ENCODE assay signal across 8 mouse cellular contexts in genomic region chr4:40238483-40239408, GRCm38 (mm10). TPM values are rescaled to one million over a fixed set of nuclear protein-coding genes. Genes with fewer than 3 reads are reported as not detected.
DNase-seq lines count a peak whose midpoint lies in the region; ATAC-seq and TF ChIP-seq lines count a peak whose summit lies in the region.

No protein-coding gene starts in this region.

- H3K4me2 ChIP-seq in lung, embryonic 14.5 days: peak overlapping the region; percentile 86

- peak overlapping the region; percentile 60 for H3K4me3 ChIP-seq in heart, adult 2 months
- H3K4me3 ChIP-seq in lung, embryonic 14.5 days (ENCODE audit: low read depth, low read length): peak overlapping the region; percentile 58
- peak overlapping the region; percentile 63 for H3K4me3 ChIP-seq in olfactory bulb, adult 2 months (ENCODE audit: insufficient read depth, low read depth, low read length)

- H3K79me2 ChIP-seq in heart, adult 2 months (replicated peaks; ENCODE audit: control insufficient read depth, insufficient read depth, low read length): no peaks in the 10 kb centered on the region

- TF ChIP-seq CTCF in heart, adult 2 months (IDR thresholded peaks at IDR 0.05): no peak
- no peak for TF ChIP-seq CTCF in lung, embryonic 14.5 days (IDR thresholded peaks at IDR 0.05; ENCODE audit: low read depth)
- no peak for TF ChIP-seq CTCF in olfactory bulb, adult 2 months (IDR thresholded peaks at IDR 0.05; ENCODE audit: insufficient read depth, low read depth, low read length)

- peak overlapping the region; percentile 89 for H3K27ac ChIP-seq in heart, adult 2 months
- peak overlapping the region; percentile 67 for H3K27ac ChIP-seq in lung, embryonic 14.5 days (ENCODE audit: low read depth)
- no peak overlapping the region for H3K27ac ChIP-seq in olfactory bulb, adult 2 months (ENCODE audit: insufficient read depth, low read depth, low read length)

- intact Hi-C loops in heart, adult 2 months (cut with DNase I): loop anchor here (2.0 kb wide), 1 partner anchor 30 kb away; the partner anchor contains the start of genes Smim27 and Topors

- ATAC-seq in lung, embryonic 14.5 days (ENCODE audit: insufficient read depth): peak; percentile 80

- H3K9me3 ChIP-seq in lung, embryonic 14.5 days (ENCODE audit: low read depth, low read length): no peaks in the 10 kb centered on the region

- no peaks in the 10 kb centered on the region for H3K27me3 ChIP-seq in heart, adult 2 months (ENCODE audit: control insufficient read depth, insufficient read depth, low read length)
- H3K27me3 ChIP-seq in lung, embryonic 14.5 days (ENCODE audit: insufficient read depth, low read length): no peaks in the 10 kb centered on the region

- H3K36me3 ChIP-seq in heart, adult 2 months (ENCODE audit: control insufficient read depth, insufficient read depth, low read length): no peaks in the 10 kb centered on the region; the same call in 1 of the 2 replicates
- 0 out of 2 replicates have a peak, but pooled peaks cover 4% of the 10 kb centered on the region for H3K36me3 ChIP-seq in lung, embryonic 14.5 days (ENCODE audit: insufficient read depth)

- TF ChIP-seq EP300 in heart, adult 2 months (IDR thresholded peaks at IDR 0.05; ENCODE audit: insufficient read depth, low read depth, low read length): no peak

- TF ChIP-seq POLR2A in heart, adult 2 months (IDR thresholded peaks at IDR 0.05; ENCODE audit: insufficient read depth, low read depth, low read length): no peak
- no peak for TF ChIP-seq POLR2A in olfactory bulb, adult 2 months (IDR thresholded peaks at IDR 0.05; ENCODE audit: insufficient read depth, low read depth, low read length)

- peak; percentile 81 for DNase-seq in 3T3-L1 (ENCODE audit: low read depth, low spot score)
- DNase-seq in Muller cell, postnatal 12 days (ENCODE audit: inconsistent ontology term): peak; percentile 87
- DNase-seq in embryo, embryonic 10 days (ENCODE audit: low spot score): peak; percentile 19
- DNase-seq in heart, adult 2 months: peak; percentile 74 to 78
- peak; percentile 85 for DNase-seq in kidney, adult 11 months
- DNase-seq in lung, embryonic 14.5 days: peak; percentile 71
- no peak for DNase-seq in frontal cortex, postnatal 10 days (ENCODE audit: low spot score in 2 of 2)

- peaks cover 3% of the 10 kb centered on the region for H3K4me1 ChIP-seq in heart, adult 2 months (ENCODE audit: control insufficient read depth, insufficient read depth, low read length)
- no peaks in the 10 kb centered on the region for H3K4me1 ChIP-seq in lung, embryonic 14.5 days (ENCODE audit: insufficient read depth)
- peaks cover 9% of the 10 kb centered on the region for H3K4me1 ChIP-seq in olfactory bulb, adult 2 months (ENCODE audit: control insufficient read depth, insufficient read depth, low read length)

- WGBS in heart, adult 2 months: 1% methylated on average over 17 of the region's 17 CpGs
- 2% methylated on average over 17 of the region's 17 CpGs for WGBS in lung, embryonic 14.5 days
- 4% methylated on average over 17 of the region's 17 CpGs for WGBS in olfactory bulb, adult 2 months

- peak overlapping the region; percentile 81 for H3K9ac ChIP-seq in heart, adult 2 months (ENCODE audit: low read depth, low read length)
- peak overlapping the region; percentile 64 for H3K9ac ChIP-seq in lung, embryonic 14.5 days

RNA-seq across cellular contexts. Expression of gene Ddx58, which starts 0.9 kb away (rescaled TPM):
- 1 to 10 TPM; 6.4 to 7.2 TPM for total RNA-seq in heart, adult 2 months (2021)
- 7.7 and 11.1 TPM in 2 replicates for polyA plus RNA-seq in heart, adult 2 months (2012; rRNA removed)
- 7.6 and 9.2 TPM in 2 replicates for polyA plus RNA-seq in lung, embryonic 14.5 days (2014; fragmentation: Nextera tagmentation; extraction: Ambion mirVana)
- not detected in 2 replicates for polyA plus RNA-seq in olfactory bulb, adult 2 months (2012; ENCODE audit: insufficient read depth, insufficient read length, low replicate concordance, missing spikeins)

RNA-seq across cellular contexts. Expression of gene Smim27, which starts 30.6 kb away (rescaled TPM):
- total RNA-seq in heart, adult 2 months (2021): 10 to 100 TPM; 42.6 to 46.7 TPM
- 15.6 and 18.1 TPM in 2 replicates for polyA plus RNA-seq in heart, adult 2 months (2012; rRNA removed)
- 24.0 and 32.4 TPM in 2 replicates for polyA plus RNA-seq in lung, embryonic 14.5 days (2014; fragmentation: Nextera tagmentation; extraction: Ambion mirVana)
- polyA plus RNA-seq in olfactory bulb, adult 2 months (2012; ENCODE audit: insufficient read depth, insufficient read length, low replicate concordance, missing spikeins): not detected in 2 replicates

RNA-seq across cellular contexts. Expression of gene Topors, which starts 30.9 kb away (rescaled TPM):
- total RNA-seq in heart, adult 2 months (2021): 10 to 100 TPM in 1 of 2 experiments, 1 to 10 TPM in 1; 9.2 to 10.8 TPM
- polyA plus RNA-seq in heart, adult 2 months (2012; rRNA removed): 2.2 and 4.3 TPM in 2 replicates
- polyA plus RNA-seq in lung, embryonic 14.5 days (2014; fragmentation: Nextera tagmentation; extraction: Ambion mirVana): 49.3 and 50.6 TPM in 2 replicates
- polyA plus RNA-seq in olfactory bulb, adult 2 months (2012; ENCODE audit: insufficient read depth, insufficient read length, low replicate concordance, missing spikeins): not detected in 2 replicates

RNA-seq across cellular contexts. Expression of gene Ndufb6, which starts 40.5 kb away (rescaled TPM):
- 100 to 1,000 TPM; 435 to 533 TPM for total RNA-seq in heart, adult 2 months (2021)
- 320 and 386 TPM in 2 replicates for polyA plus RNA-seq in heart, adult 2 months (2012; rRNA removed)
- polyA plus RNA-seq in lung, embryonic 14.5 days (2014; fragmentation: Nextera tagmentation; extraction: Ambion mirVana): 284 and 295 TPM in 2 replicates
- not detected in 2 replicates for polyA plus RNA-seq in olfactory bulb, adult 2 months (2012; ENCODE audit: insufficient read depth, insufficient read length, low replicate concordance, missing spikeins)

Comparison
In these comparisons a context has a peak if more than half of its experiments do, and no peak if none do; other contexts are left out.
1. DNase-seq: peak in 3T3-L1 (single experiment), Muller cell, postnatal 12 days (single experiment), embryo, embryonic 10 days (single experiment), heart, adult 2 months (2 of 2), kidney, adult 11 months (single experiment) and lung, embryonic 14.5 days (single experiment); none in frontal cortex, postnatal 10 days (0 of 2).
2. RNA of gene Smim27, which starts 30.6 kb away (polyA plus RNA-seq): 24.0 to 32.4 TPM in lung, embryonic 14.5 days and 15.6 to 18.1 TPM in heart, adult 2 months; not detected in olfactory bulb, adult 2 months; every median in the first group is over 10 times any median in the second.
3. Peak in every context shown above with its lines, with median percentiles within 50 percentile points of each other: H3K4me3 ChIP-seq.